Mouse (Mus musculus) forebrain, embryonic 11.5 days (tissue): ENCODE measurements around the gene Cabp4. TPM values are rescaled to one million over a fixed set of nuclear protein-coding genes. Genes with fewer than 3 reads are reported as not detected.
A peak's percentile ranks its signal among the peaks of the same experiment; 100 is the strongest.
"Not testable (repeated sequence)": the region's sequence is repeated elsewhere in the genome, so short reads cannot be mapped to it uniquely, and the experiment has no call there.

Experiments
- ATAC-seq: fragments of 200-750 bp; cut with Nextera tagmentation; replicated peaks from 2 replicates; pipeline ENCODE4 v1.8.0; 2017; ENCODE audit warnings: moderate TSS enrichment; ENCODE audit not compliant: low FRiP score
- DNase-seq: peaks from one replicate; pipeline ENCODE4 v3.0.0-alpha.2; 2017; ENCODE audit warnings: low spot score
- H3K27ac ChIP-seq: fragments of 300-500 bp; sonication (generic); 2 replicates; pipeline ENCODE4 v1.5.1; 2014; ENCODE audit warnings: low read depth, low read length
- H3K27me3 ChIP-seq: fragments of 300-500 bp; sonication (generic); 2 replicates; pipeline ENCODE4 v1.6.1; 2014; ENCODE audit warnings: mild to moderate bottlenecking, low read length, mixed read lengths; ENCODE audit not compliant: control insufficient read depth, insufficient read depth
- H3K36me3 ChIP-seq: fragments of 300-500 bp; sonication (generic); 2 replicates; pipeline ENCODE4 v1.6.1; 2014; ENCODE audit warnings: mild to moderate bottlenecking, low read length, moderate library complexity, mixed read lengths; ENCODE audit not compliant: control insufficient read depth, insufficient read depth
- H3K4me1 ChIP-seq: fragments of 300-500 bp; sonication (generic); replicated peaks from 2 replicates; pipeline ENCODE4 v1.6.1; 2014; ENCODE audit warnings: low read length, mixed read lengths; ENCODE audit not compliant: control insufficient read depth, insufficient read depth
- H3K4me2 ChIP-seq: fragments of 300-500 bp; sonication (generic); 2 replicates; pipeline ENCODE4 v1.6.1; 2014; ENCODE audit warnings: low read depth, mild to moderate bottlenecking, low read length, moderate library complexity, mixed read lengths; ENCODE audit not compliant: severe bottlenecking
- H3K4me3 ChIP-seq: fragments of 300-500 bp; sonication (generic); 2 replicates; pipeline ENCODE4 v1.5.1; 2014; ENCODE audit warnings: low read depth, low read length
- H3K9ac ChIP-seq: fragments of 300-500 bp; sonication (generic); 2 replicates; pipeline ENCODE4 v1.6.1; 2014; ENCODE audit warnings: low read length
- H3K9me3 ChIP-seq: fragments of 300-500 bp; sonication (generic); 2 replicates; pipeline ENCODE4 v1.6.1; 2016; ENCODE audit warnings: low read length, mixed read lengths; ENCODE audit not compliant: control insufficient read depth
- WGBS: fragments of 180-500 bp; shearing (Covaris S2); extraction: QIAGEN DNeasy Blood & Tissue Kit; methylation state at CpG from one replicate; pipeline ENCODE4 v1.1.7; 2014; 5-methylcytosine and 5-hydroxymethylcytosine counted together
- polyA plus RNA-seq: library from polyadenylated mRNA; unstranded; fragments of >200 nt; fragmentation: Nextera tagmentation; extraction: Ambion mirVana; gene quantifications from 2 replicates; pipeline ENCODE4 v1.2.1, GENCODE M21; 2014

Cabp4 gene
- polyA plus RNA-seq, 1 experiment from 2014 or later = not detected

- H3K4me1 ChIP-seq, H3K27ac ChIP-seq: not testable (repeated sequence)
- 26% methylated on average over 8 of the region's 8 CpGs for WGBS
Observed at GRCm38 (mm10) chr19:4135963-4136345, 7.9 kb downstream of the Cabp4 start.

GRCm38 (mm10) chr19:4135229-4135962 lies 8.4 kb downstream of the Cabp4 start:
- not testable (repeated sequence) for H3K4me1 ChIP-seq, H3K4me3 ChIP-seq, H3K36me3 ChIP-seq, H3K9me3 ChIP-seq, DNase-seq, H3K27me3 ChIP-seq, H3K4me2 ChIP-seq, H3K9ac ChIP-seq, ATAC-seq, H3K27ac ChIP-seq
- WGBS = 88% methylated on average over 6 of the region's 6 CpGs

More at GRCm38 (mm10) chr19:4135963-4136345, 7.9 kb downstream of the Cabp4 start:
- not testable (repeated sequence) for ATAC-seq, H3K36me3 ChIP-seq, H3K9ac ChIP-seq, H3K4me3 ChIP-seq, DNase-seq, H3K9me3 ChIP-seq, H3K4me2 ChIP-seq, H3K27me3 ChIP-seq

GRCm38 (mm10) chr19:4134354-4134753 lies 9.5 kb downstream of the Cabp4 start:
- H3K4me1 ChIP-seq = no peaks in the 10 kb centered on the region
- no peaks in the 10 kb centered on the region for H3K27me3 ChIP-seq
- 77% methylated on average over 4 of the region's 4 CpGs for WGBS
- no peaks in the 10 kb centered on the region for H3K9me3 ChIP-seq
- no peak overlapping the region for H3K4me2 ChIP-seq
- H3K36me3 ChIP-seq = peaks cover 3% of the 10 kb centered on the region; the same call in 1 of the 2 replicates
- no peak overlapping the region for H3K27ac ChIP-seq
- H3K9ac ChIP-seq = no peak overlapping the region
- ATAC-seq (no peak), DNase-seq (no peak)
- no peak overlapping the region for H3K4me3 ChIP-seq

GRCm38 (mm10) chr19:4131768-4132167 lies 12.1 kb downstream of the Cabp4 start:
- Histone ChIP-seq H3K4me1 (peaks cover 4% of the 10 kb centered on the region), H3K4me2 (no peak overlapping the region), H3K4me3 (no peak overlapping the region), H3K36me3 (peaks cover 3% of the 10 kb centered on the region; the same call in 1 of the 2 replicates), H3K27me3 (no peaks in the 10 kb centered on the region), H3K27ac (no peak overlapping the region), H3K9me3 (no peaks in the 10 kb centered on the region), H3K9ac (no peak overlapping the region)
- WGBS = 86% methylated on average over 2 of the region's 2 CpGs
- ATAC-seq = no peak
- no peak for DNase-seq

GRCm38 (mm10) chr19:4131075-4131474 lies 12.8 kb downstream of the Cabp4 start:
- no peaks in the 10 kb centered on the region for H3K27me3 ChIP-seq
- H3K4me1 ChIP-seq = peaks cover 7% of the 10 kb centered on the region
- peaks cover 3% of the 10 kb centered on the region; the same call in 1 of the 2 replicates for H3K36me3 ChIP-seq
- no peak overlapping the region for H3K27ac ChIP-seq
- 89% methylated on average over 5 of the region's 5 CpGs for WGBS
- ATAC-seq = no peak
- no peak overlapping the region for H3K9ac ChIP-seq
- no peaks in the 10 kb centered on the region for H3K9me3 ChIP-seq
- H3K4me3 ChIP-seq = no peak overlapping the region
- no peak overlapping the region for H3K4me2 ChIP-seq
- DNase-seq = no peak

GRCm38 (mm10) chr19:4130106-4130505 lies 13.7 kb downstream of the Cabp4 start:
- H3K4me3 ChIP-seq = no peak overlapping the region
- ATAC-seq (no peak), DNase-seq (no peak)
- peaks cover 3% of the 10 kb centered on the region; the same call in 1 of the 2 replicates for H3K36me3 ChIP-seq
- no peaks in the 10 kb centered on the region for H3K27me3 ChIP-seq
- H3K9me3 ChIP-seq = no peaks in the 10 kb centered on the region
- no peak overlapping the region for H3K27ac ChIP-seq
- no peak overlapping the region for H3K9ac ChIP-seq
- H3K4me2 ChIP-seq = no peak overlapping the region
- 87% methylated on average over 4 of the region's 4 CpGs for WGBS
- H3K4me1 ChIP-seq = peaks cover 8% of the 10 kb centered on the region

- WGBS = 94% methylated on average over 7 of the region's 7 CpGs
Observed at GRCm38 (mm10) chr19:4129462-4129861, 14.4 kb downstream of the Cabp4 start.

GRCm38 (mm10) chr19:4126759-4127495 lies 16.9 kb downstream of the Cabp4 start:
- peak overlapping the region; percentile 73 for H3K4me2 ChIP-seq
- no peak overlapping the region for H3K27ac ChIP-seq
- H3K9me3 ChIP-seq = no peaks in the 10 kb centered on the region
- no peaks in the 10 kb centered on the region for H3K27me3 ChIP-seq
- no peak for DNase-seq
- WGBS = 70% methylated on average over 7 of the region's 7 CpGs
- peak overlapping the region; percentile 77 for H3K4me3 ChIP-seq
- no peak for ATAC-seq
- peak overlapping the region; percentile 71 for H3K9ac ChIP-seq
- H3K36me3 ChIP-seq = no peaks in the 10 kb centered on the region; the same call in 1 of the 2 replicates
- peaks cover 9% of the 10 kb centered on the region for H3K4me1 ChIP-seq

More at GRCm38 (mm10) chr19:4129462-4129861, 14.4 kb downstream of the Cabp4 start:
- H3K9me3 ChIP-seq = no peaks in the 10 kb centered on the region
- H3K36me3 ChIP-seq = peaks cover 3% of the 10 kb centered on the region; the same call in 1 of the 2 replicates
- H3K4me3 ChIP-seq = no peak overlapping the region
- H3K27me3 ChIP-seq = no peaks in the 10 kb centered on the region
- DNase-seq = no peak
- H3K27ac ChIP-seq = no peak overlapping the region
- no peak overlapping the region for H3K9ac ChIP-seq
- H3K4me1 ChIP-seq = peaks cover 9% of the 10 kb centered on the region
- ATAC-seq = no peak
- H3K4me2 ChIP-seq = no peak overlapping the region
